Mouse (Mus musculus): ENCODE results near the gene Gjd3.

Gene Gjd3

GRCm38 (mm10) chr11:98961766-98962165 lies 21.1 kb downstream of the Gjd3 start:
- 39% methylated on average over 8 of the region's 8 CpGs for WGBS

GRCm38 (mm10) chr11:98961051-98961592 lies 21.7 kb downstream of the Gjd3 start:
- 36% methylated on average over 18 of the region's 18 CpGs for WGBS

- 2% methylated on average over 52 of the region's 53 CpGs for WGBS
Measured at GRCm38 (mm10) chr11:98960313-98960906, 22.4 kb downstream of the Gjd3 start.

- 1% methylated on average over 43 of the region's 43 CpGs for WGBS
Measured at GRCm38 (mm10) chr11:98959437-98960312, 23.1 kb downstream of the Gjd3 start.

- 92% methylated on average over 10 of the region's 10 CpGs for WGBS
Measured at GRCm38 (mm10) chr11:98956340-98956739, 26.5 kb downstream of the Gjd3 start.

- 44% methylated on average over 7 of the region's 7 CpGs for WGBS
Measured at GRCm38 (mm10) chr11:98955707-98956235, 27.0 kb downstream of the Gjd3 start.

- WGBS, result 40% methylated on average over 17 of the region's 17 CpGs
Measured at GRCm38 (mm10) chr11:98954801-98955706, 27.8 kb downstream of the Gjd3 start.

- 7% methylated on average over 10 of the region's 10 CpGs for WGBS
Measured at GRCm38 (mm10) chr11:98954373-98954772, 28.4 kb downstream of the Gjd3 start.

- WGBS, result 41% methylated on average over 13 of the region's 13 CpGs
Measured at GRCm38 (mm10) chr11:98953835-98954320, 28.9 kb downstream of the Gjd3 start.

- 37% methylated on average over 2 of the region's 2 CpGs for WGBS
Measured at GRCm38 (mm10) chr11:98953361-98953760, 29.5 kb downstream of the Gjd3 start.

GRCm38 (mm10) chr11:98952736-98953135 lies 30.1 kb downstream of the Gjd3 start:
- 78% methylated on average over 2 of the region's 2 CpGs for WGBS

GRCm38 (mm10) chr11:98952111-98952510 lies 30.7 kb downstream of the Gjd3 start:
- 82% methylated on average over 1 of the region's 1 CpGs for WGBS

- WGBS, result 44% methylated on average over 16 of the region's 16 CpGs
Measured at GRCm38 (mm10) chr11:98951026-98951906, 31.6 kb downstream of the Gjd3 start.

GRCm38 (mm10) chr11:98950484-98950883 lies 32.3 kb downstream of the Gjd3 start:
- WGBS, result 86% methylated on average over 9 of the region's 9 CpGs

- 71% methylated on average over 7 of the region's 7 CpGs for WGBS
Measured at GRCm38 (mm10) chr11:98949958-98950460, 32.8 kb downstream of the Gjd3 start.

- 69% methylated on average over 12 of the region's 12 CpGs for WGBS
Measured at GRCm38 (mm10) chr11:98949242-98949957, 33.4 kb downstream of the Gjd3 start.

- WGBS, result 79% methylated on average over 18 of the region's 18 CpGs
Measured at GRCm38 (mm10) chr11:98947969-98948569, 34.7 kb downstream of the Gjd3 start.

- 55% methylated on average over 3 of the region's 3 CpGs for WGBS
Measured at GRCm38 (mm10) chr11:98945605-98945977, 37.2 kb downstream of the Gjd3 start.
